Mouse (Mus musculus) kidney, adult 8-10 months (tissue): ENCODE results near the gene Bhlhb9.
"Not testable (repeated sequence)": the region's sequence is repeated elsewhere in the genome, so short reads cannot be mapped to it uniquely, and the experiment has no call there.

Experiments used
- DNase-seq, 2 experiments: peaks; one replicate each; pipeline ENCODE4 v3.0.0; 2022

Gene Bhlhb9

DNA sequence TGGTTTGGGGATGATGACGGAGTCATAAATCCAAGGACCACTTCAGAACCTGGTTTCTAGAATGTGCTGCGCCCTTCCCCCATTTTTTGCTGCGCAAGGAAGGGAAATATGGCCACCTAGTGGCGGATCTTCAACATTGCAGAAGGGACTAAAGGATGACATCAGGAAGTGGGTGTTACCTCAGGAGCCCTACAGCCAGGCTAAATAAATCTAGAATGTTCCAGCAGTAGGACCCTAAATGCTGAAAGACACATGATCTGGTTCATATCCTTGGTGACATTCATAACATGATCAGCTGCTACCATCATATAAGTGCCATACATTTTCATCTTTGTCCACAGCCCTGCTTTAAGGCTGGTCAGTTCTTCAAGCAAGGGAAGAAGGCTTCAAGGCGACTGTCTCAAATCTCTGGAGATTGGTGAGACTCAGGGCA is at the start of gene Bhlhb9:
TSS of gene Bhlhb9 (plus strand) at position 383 of the 433 bp plus-strand sequence.
- DNase-seq = peak; percentile 26 to 39

DNA sequence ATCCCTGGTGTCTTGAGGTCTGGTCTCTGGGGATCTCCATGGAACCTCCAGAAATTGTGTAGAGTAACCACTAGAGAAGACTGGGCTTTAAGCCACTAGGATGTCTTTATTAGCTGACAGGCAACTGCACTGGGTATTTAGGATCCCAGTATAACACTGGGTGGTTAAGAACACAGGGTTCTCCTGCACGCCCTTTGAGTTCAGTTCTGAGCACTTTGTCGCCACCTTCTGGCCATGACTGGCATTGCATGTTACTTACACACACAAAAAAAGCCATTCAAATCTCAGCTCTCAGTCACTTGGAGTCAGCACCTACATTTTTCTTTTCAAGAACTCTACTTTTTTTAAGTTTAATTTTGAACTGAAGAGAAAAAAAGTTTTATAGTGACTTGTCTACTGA is 44.6 kb upstream of the Bhlhb9 start:
- peak; percentile 47 to 75 for DNase-seq

DNA sequence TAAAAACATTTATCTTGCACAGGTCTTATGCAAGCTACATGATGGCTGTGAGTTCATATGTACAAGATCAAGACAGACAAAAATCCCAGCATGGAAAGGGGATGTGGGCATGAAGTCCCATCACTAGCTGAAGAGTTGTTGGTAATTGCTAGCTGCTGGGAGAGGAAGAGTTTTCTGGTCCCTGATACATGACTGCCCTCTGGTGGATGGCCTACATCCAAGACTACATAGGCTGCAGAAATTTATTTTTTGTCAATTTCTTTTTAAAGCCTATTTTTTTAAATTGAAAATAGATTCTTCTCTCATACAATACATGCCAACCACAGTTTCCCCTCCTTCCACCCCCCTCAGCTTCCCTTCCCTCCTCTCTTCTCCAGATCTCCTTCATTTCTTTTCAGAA is 35.7 kb upstream of the Bhlhb9 start:
- peak in 1 of 2 experiments; percentile 7 for DNase-seq

DNA sequence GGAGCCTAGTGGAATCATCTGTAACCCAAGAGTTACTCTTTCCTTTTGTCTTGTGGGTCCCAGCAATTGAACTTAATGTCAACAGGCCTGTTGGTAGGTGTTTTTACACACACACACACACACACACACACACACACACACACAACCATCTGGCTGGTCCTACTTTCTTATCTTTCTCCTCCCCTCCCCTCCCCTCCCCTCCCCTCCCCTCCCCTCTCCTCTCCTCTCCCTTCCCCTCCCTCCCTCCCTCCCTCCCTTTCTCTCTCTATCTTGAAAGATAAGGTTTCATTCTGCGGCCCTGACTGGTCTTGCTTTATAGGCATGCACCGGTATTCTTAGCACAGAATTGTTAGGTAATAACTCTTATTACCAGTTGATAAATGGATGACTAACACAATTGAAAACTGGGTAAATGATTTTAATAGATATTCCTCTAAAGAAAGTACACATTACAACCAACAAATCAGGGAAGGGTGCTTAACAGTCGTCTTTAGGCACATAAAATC is 29.3 kb upstream of the Bhlhb9 start:
- no peak for DNase-seq

DNA sequence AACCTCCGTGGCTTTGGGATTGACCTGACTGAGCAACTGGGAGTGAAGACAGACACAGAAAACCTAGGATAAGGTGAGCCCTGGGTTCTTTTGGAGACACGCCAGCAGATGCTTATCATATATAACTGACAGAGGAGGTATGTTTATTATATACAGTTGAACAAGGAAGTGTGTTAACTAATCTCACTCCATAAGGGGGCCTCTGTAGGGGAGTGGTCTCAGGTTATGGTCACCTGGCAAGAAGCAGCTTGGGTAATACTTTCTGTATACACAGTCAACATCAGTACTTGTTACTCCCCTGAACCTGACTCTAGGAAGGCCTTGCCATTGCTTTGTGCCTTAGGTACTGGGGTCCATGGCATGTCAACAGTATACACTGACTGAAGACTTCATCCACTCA is 28.8 kb upstream of the Bhlhb9 start:
- no peak for DNase-seq

DNA sequence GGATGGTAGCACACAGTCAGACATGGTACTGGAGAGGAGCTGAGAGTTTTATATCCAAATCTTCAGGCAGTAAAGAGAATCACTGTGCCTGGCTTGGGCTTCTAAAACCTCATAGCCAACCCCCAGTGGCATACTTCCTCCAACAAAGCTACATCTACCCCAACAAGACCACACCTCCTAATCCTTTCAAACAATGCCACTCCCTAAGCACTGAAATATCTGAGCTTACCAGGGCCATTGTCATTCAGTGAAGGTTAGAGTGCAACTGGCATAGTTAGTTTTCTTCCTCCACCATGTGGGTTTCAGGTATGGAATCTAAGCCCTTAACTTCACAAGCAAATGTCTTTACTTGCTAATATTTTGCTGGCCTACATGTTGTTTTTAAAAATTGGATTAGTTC is 5.9 kb upstream of the Bhlhb9 start:
- no peak for DNase-seq

DNA sequence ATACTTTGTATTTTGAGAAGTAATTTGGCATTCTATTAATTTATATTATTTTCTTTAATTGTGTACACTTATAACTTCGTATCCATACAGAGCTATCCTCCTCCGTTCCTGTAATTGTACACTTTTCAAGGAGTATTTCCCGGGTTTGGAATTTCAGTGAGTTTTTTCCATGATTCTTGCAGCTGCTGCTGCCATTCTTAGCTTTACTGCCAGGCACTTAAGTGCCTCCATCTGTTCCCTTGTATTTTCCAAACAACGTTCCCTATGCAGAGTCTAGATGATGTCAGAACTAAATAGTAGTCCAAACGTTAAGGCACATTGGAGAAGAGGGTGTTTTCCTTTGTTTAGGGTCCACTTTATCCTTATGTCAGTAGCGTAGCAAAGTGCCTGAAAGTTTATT is 5.1 kb upstream of the Bhlhb9 start:
- DNase-seq = no peak

DNA sequence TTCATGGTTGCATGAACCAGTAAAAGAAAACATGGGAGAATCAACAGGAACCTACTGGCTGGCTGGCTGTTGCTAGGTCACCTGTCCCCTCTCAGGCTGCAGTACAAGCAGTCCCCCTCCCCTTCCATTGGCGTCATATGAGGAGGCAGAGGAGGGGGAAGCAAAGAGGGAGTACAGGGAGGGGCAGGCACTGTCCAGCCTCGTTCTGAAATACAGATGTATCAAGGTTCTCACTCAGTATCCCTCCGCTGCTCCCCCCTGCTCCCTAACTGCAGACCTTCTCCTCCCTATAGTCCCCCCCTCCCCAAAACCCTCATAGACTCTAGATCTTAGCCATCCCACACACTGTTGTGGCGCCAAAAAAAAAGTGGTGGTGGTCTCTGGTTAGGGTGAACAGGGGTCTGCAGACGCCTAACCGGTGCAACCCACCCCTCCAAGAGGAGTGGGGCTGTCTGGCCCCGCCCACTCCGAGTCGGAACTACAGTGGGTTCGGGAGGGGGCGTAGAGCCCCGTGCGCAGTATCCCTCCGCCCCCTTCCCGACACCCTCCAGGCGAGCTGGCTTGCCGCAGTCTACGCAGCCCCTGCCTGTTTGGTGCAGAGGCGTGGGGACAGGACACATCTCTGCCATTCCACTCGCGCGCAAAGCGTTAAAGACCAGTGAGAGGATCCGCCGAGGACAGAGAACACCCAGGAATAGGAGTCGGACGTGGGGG is 1.6 kb upstream of the Bhlhb9 start:
- peak; percentile 3 to 8 for DNase-seq

DNA sequence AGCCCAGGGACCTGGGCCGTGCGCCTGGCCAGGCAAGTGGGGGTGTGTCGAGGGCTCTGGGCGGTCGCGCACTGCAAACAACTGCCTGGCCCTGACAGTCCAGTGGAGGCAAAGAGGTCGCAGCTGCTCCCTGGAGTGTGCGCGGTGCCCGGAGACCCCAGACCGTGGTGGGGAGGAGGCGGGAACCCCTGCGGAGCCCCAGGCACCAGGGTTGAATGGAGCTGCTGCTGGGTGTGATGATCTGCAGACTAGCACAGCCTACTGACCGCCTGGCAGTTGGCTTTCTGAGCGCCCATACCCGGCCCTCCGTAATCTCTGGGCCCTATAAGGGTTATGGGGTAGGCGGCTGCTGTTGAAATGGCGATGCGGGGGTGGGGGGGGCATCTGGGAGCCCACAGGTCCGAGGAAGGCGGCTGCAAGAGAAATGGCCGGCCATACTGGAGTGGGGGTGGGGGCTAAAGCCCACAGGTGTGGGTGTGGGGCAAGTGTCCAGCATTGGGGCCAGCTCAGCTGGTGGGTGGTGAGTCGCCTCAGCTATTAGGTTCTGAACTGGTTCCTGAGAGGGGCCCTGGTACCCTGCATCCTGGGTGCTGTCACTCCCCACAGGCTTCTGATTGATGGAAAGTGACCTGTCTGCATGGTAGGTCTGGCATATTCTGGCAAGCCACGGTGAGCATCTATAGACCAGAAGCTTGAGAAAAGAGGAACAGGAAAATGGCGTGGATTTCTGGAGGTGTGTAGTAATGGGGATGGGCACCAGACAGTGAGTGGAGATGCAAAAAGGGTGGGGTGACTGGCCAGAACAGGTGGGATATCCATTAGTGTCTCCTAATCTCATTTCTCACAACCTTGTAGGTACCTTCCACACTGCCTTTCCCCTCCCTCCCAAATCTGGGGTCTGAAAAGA is 836 bp upstream of the Bhlhb9 start:
- not testable (repeated sequence) for DNase-seq

DNA sequence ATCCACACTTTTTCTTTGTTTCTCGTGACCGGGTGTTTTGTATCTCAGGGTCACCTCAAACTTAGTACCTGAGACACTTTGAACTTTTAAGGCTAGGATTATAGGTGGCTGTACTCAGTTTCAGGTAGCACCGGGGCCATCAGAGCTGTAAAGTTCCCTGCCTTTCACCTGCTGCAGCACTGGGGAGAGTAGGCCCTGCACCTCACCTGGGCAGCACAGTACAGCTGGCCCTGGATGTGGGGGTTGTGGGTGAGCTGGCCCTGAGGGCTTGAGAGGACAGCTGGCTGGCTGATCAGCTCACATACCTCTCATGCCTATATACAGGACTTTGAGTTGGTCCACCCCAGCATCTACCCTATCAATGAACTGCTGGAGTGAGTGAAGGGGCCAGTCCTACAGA is 6.8 kb downstream of the Bhlhb9 start:
- DNase-seq = no peak

DNA sequence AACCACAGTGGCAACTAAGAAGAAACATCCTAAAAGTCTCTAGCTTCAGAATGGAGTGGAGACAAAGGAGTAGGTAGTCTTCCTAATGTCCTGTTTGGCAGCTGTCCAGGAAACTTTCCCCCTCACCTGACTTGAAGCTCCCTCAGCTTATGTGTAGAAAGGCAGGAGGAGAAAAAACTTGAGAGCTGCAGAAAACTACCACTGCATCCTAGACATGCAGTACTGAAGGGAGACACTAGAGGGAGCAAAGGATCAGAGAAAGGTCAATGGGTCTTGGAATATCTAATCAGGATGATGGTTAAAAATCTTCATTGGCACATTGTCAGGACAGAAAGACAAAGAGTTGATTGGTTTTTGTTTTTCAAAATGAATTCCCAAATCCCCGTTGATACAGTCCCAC is 8.4 kb downstream of the Bhlhb9 start:
- peak in 1 of 2 experiments; percentile 13 for DNase-seq

DNA sequence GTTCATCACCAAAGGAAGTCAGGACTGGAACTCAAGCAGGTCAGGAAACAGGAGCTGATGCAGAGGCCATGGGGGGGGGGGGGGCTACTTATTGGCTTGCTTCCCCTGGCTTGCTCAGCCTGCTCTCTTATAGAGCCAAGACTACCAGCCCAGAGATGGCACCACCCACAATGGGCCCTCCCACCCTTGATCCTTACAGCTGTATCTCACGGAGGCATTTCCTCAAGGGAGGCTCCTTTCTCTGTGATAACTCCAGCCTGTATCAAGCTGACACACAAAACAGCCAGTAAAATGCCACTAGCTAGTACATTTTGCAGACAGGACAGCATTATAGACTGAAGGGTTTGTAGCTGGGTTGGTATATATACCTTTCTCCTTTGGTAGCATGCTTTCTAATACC is 38.5 kb downstream of the Bhlhb9 start:
- DNase-seq = not testable (repeated sequence)

DNA sequence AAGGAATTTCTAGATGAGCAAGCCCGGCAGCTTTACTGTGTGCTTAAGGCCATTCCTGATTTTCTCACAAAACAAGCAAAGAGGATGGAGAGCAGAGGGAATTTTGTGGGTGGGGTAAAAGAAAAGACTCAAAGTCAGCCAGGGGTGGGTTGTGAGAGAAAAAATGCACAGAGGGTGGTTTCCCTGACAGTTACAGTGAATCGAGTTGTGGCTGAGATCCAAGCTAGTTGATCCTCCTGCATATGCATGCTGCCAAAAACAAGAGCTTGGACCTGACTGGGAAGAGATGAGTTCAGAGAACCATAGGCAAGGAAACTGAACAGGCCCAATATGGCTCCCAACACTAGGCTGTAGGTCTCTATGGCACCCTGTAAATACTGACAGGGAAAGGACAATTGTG is 40.5 kb downstream of the Bhlhb9 start:
- no peak for DNase-seq

DNA sequence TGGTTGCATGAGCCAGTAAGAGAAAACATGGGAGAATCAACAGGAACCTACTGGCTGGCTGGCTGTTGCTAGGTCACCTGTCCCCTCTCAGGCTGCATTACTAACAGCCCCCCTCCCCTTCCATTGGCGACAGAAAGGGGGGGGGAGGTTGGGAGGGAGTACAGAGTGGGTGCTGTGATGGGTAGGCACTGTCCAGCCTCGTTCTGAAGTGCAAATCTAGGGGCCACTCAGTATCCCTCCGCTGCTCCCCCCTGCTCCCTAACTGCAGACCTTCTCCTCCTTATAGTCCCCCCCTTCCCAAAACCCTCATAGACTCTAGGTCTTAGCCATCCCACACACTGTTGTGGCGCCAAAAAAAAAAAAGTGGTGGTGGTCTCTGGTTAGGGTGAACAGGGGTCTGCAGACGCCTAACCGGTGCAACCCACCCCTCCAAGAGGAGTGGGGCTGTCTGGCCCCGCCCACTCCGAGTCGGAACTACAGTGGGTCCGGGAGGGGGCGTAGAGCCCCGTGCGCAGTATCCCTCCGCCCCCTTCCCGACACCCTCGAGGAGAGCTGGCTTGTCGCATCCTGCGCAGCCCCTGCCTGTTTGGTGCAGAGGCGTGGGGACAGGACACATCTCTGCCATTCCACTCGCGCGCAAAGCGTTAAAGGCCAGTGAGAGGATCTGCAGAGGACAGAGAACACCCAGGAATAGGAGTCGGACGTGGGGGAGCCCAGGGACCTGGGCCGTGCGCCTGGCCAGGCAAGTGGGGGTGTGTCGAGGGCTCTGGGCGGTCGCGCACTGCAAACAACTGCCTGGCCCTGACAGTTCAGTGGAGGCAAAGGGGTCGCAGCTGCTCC is 41.3 kb downstream of the Bhlhb9 start, which contains the start of gene Gprasp2:
TSS of gene Gprasp2 (plus strand) at position 514 of the 840 bp plus-strand sequence.
- not testable (repeated sequence) for DNase-seq

DNA sequence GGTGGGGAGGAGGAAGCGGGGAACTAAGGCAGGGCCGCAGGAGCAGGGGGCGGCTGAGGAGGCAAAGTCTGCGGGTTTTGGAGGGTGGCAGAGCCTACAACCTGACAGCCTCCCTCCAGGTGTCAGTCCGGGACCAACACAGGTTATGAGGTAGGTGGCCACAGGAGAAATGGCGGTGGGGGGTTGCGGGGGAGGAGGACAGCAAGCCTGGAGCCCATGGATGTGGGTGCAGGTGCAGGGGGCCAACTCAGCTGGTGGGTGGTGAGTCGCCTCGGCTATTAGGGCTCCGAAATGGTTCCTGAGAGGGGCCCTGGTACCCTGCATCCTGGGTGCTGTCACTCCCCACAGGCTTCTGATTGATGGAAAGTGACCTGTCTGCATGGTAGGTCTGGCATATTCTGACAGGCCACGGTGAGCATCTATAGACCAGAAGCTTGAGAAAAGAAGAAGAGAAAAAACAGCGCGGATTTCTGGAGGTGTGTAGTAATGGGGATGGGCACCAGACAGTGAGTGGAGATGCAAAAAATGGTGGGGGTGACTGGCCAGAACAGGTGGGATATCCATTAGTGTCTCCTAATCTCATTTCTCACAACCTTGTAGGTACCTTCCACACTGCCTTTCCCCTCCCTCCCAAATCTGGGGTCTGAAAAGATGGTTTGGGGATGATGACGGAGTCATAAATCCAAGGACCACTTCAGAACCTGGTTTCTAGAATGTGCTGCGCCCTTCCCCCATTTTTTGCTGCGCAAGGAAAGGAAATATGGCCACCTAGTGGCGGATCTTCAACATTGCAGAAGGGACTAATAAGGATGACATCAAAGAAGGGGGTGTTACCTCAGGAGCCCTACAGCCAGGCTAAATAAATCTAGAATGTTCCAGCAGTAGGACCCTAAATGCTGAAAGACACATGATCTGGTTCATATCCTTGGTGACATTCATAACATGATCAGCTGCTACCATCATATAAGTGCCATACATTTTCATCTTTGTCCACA is 42.3 kb downstream of the Bhlhb9 start:
- DNase-seq = peak; percentile 3 to 9

DNA sequence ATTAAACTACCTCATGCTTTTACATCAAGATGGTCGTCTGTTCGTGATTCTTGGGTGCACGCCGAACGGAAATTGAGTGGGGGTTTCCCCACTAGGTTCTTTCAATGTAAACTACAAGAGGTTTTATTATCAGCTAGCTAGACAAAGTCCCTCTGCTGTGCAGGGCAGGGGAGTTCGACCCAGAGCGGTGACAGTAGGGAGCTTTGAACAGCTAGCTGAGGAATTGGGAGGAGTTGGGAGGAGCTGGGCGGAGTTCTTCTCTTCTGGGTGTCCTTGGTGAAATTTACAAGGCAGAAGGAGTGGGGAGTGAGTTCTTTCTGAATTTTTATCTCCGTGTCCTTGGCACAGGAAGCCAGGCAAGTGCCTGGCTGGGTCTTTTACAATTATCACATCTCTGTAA is 69.4 kb downstream of the Bhlhb9 start:
- DNase-seq = not testable (repeated sequence)

DNA sequence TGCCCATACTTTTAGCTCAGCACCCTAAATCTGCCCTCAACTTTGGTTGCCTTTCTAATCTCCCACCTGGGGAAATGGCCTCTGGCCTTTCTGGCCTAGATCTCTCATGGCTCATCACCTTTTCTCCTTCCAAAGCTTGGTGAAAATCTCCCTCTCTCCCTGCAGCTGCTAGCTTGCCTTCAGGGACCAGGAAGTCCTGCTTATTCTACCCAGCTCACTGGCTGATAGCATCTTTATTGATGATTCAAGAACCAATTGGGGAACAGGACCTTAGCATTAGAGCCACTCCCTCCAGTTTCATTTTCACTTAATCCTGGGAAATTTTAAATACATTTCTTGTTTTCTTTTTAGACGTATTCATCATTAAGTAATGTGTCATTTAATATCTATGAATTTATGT is 79.3 kb downstream of the Bhlhb9 start:
- no peak for DNase-seq

DNA sequence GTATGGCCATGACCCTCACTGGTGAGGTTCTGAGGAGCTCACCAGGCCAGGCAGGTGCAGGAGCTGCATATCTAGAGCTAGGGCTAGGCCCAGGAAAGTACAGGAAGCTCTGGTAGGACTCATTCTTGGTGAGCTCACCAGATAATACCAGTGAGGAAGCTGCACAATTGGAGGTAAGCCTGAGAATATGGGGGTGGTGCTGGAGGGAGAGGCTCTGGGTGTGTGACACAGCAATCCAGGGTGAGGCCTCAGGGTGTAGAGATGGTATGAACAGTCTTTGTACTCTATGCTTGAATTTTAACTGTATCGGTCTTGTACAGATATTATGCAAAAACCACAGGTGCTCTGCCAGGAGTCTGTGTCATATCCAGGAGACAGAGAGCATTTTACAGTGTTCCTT is 82.2 kb downstream of the Bhlhb9 start:
- no peak for DNase-seq

DNA sequence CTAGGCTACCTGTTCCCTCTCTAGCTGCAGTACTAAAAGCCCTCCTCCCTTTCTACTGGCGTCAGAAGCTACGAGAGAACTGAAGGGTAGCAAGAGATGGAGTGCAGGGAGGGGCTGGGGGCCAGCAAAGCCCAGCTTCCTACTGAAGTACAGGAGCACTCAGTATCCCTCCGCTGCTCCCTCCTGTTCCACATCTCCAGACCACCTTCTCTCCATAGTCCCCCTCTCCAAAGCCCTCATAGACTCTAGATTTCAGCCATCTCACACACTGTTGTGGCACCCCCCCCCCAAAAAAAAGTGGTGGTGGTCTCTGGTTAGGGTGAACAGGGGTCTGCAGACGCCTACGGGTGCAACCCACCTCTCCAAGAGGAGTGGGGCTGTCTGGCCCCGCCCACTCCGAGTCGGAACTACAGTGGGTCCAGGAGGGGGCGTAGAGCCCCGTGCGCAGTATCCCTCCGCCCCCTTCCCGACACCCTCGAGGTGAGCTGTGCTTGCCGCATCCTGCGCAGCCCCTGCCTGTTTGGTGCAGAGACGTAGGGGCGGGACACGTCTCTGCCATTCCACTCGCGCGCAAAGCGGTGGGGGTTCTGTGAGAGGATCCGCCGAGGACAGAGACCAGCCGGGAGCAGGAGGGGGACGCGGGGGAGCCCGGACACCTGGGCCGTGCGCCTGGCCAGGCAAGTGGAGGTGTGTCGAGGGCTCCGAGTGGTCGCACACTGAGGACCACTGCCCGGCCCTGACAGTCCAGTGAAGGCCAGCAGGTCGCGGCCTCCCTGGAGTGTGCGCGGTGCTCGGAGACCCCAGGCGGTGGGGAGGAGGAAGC is 88.2 kb downstream of the Bhlhb9 start:
- peak; percentile 18 to 38 for DNase-seq

DNA sequence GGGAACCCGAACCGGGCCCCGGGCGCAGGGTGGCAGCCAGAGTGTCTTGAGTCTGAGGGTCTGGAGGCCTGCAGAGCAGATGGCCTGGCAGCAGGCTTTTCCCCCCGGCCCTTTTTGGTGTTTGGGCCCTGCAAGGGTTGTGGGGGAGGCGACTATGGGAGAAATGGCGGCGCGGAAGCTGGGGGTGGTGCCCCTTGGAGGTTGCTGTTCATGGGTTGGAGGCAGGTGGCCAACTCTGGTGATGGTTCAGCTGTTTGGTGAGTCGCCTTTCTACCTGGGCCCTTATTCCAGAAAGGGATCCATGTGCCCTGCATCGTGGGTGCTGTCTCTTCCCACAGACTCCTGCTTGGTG is 88.8 kb downstream of the Bhlhb9 start:
- peak in 1 of 2 experiments; percentile 1 for DNase-seq

DNA sequence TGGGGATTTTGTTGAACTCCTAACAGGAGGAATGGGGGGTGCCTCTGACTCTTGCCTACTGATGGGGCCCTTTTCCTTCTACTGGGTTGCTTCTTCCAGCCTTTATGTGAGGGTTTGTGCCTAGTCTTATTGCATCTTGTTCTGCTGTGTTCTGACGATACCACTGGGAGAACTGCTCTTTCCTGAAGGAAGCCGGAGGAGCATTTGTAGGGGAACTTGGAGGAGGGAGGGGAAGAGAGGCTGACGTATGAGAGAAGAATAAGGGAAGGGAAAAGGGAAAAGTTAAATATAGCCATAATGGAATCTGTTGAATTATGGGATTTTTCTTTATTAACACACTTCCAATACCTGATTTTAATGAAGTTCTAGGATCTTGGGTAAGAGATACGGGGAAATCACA is 119.2 kb downstream of the Bhlhb9 start:
- no peak for DNase-seq
